Mouse (Mus musculus) heart, embryonic 13.5 days (tissue): ENCODE data around the gene Arhgap8. TPM values are rescaled to one million over a fixed set of nuclear protein-coding genes. Genes with fewer than 3 reads are reported as not detected.
"Not testable (repeated sequence)": the region's sequence is repeated elsewhere in the genome, so short reads cannot be mapped to it uniquely, and the experiment has no call there.

ENCODE experiments used
- ATAC-seq: fragments of 200-750 bp; cut with Nextera tagmentation; 2 replicates; pipeline ENCODE4 v1.8.0; 2017; ENCODE audit warnings: moderate TSS enrichment; ENCODE audit not compliant: insufficient number of reproducible peaks, low FRiP score, low TSS enrichment; ENCODE audit errors: extremely low read depth
- H3K27ac ChIP-seq: fragments of 300-500 bp; sonication (generic); replicated peaks from 2 replicates; pipeline ENCODE4 v1.5.1; 2015; ENCODE audit warnings: moderate library complexity, mild to moderate bottlenecking, inconsistent platforms
- H3K27me3 ChIP-seq: fragments of 300-500 bp; sonication (generic); replicated peaks from 2 replicates; pipeline ENCODE4 v1.6.1; 2015; ENCODE audit warnings: mild to moderate bottlenecking, inconsistent platforms
- H3K36me3 ChIP-seq: fragments of 300-500 bp; sonication (generic); 2 replicates; pipeline ENCODE4 v1.6.1; 2015; ENCODE audit warnings: mild to moderate bottlenecking, inconsistent platforms
- H3K4me1 ChIP-seq: fragments of 300-500 bp; sonication (generic); 2 replicates; pipeline ENCODE4 v1.6.1; 2015; ENCODE audit warnings: inconsistent platforms
- H3K4me2 ChIP-seq: fragments of 300-500 bp; sonication (generic); 2 replicates; pipeline ENCODE4 v1.6.1; 2015; ENCODE audit warnings: inconsistent platforms, mild to moderate bottlenecking, moderate library complexity
- H3K4me3 ChIP-seq: fragments of 300-500 bp; sonication (generic); 2 replicates; pipeline ENCODE4 v1.5.1; 2015; ENCODE audit warnings: moderate library complexity, mild to moderate bottlenecking, inconsistent platforms
- H3K9ac ChIP-seq: fragments of 300-500 bp; sonication (generic); 2 replicates; pipeline ENCODE4 v1.6.1; 2015; ENCODE audit warnings: inconsistent platforms, mild to moderate bottlenecking, moderate library complexity
- H3K9me3 ChIP-seq: fragments of 300-500 bp; sonication (generic); 2 replicates; pipeline ENCODE4 v1.6.1; 2016; ENCODE audit warnings: inconsistent platforms
- WGBS: fragments of 180-500 bp; shearing (Covaris S2); methylation state at CpG from one replicate; pipeline ENCODE4 v1.1.7; 2015; ENCODE audit warnings: mixed read lengths; 5-methylcytosine and 5-hydroxymethylcytosine counted together
- polyA plus RNA-seq: library from polyadenylated mRNA; unstranded; fragments of >200 nt; fragmentation: Nextera tagmentation; extraction: Ambion mirVana; gene quantifications from 2 replicates; pipeline ENCODE4 v1.2.1, GENCODE M21; 2015

Gene Arhgap8
- polyA plus RNA-seq, 1 experiment from 2014 or later, result 5.5 TPM

DNA sequence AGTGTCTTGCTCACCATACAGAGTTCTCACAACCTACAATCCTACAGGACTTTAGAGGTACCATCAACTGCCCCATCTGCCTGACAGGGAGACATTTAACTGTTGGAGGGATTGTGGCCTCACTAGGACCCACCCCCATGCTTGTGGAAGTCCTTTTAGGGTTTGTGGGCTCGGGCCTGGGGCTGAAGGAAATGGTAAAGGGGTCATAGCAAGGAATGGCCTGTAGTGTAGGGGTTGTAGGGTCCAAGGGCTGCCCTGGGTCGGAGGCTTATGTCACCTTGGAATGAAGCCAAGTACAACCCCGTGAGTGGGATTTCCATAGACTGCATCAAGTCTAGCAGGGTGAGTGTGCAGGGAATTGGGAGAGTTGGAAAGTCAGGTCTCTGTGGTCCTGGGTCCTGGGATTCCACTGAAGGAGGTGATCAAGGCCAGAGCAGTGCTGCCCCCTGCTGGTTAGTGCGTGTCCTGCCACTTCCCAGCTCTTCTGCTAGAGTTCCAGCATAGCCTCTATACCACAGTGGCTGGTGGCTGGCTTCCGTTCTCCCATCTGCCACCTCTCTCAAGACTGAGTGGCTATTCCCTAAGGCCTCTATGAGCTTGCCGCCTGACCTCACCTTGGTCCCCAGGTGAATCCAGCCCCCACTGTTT lies 19.6 kb upstream of the Arhgap8 start:
- Histone ChIP-seq H3K27me3 (no peaks in the 10 kb centered on the region), H3K4me2 (no peak overlapping the region), H3K9me3 (no peaks in the 10 kb centered on the region), H3K27ac (no peak overlapping the region), H3K4me3 (no peak overlapping the region), H3K36me3 (peaks cover 63% of the 10 kb centered on the region), H3K9ac (no peak overlapping the region), H3K4me1 (peaks cover 28% of the 10 kb centered on the region)
- no peak for ATAC-seq
- WGBS, result 48% methylated on average over 6 of the region's 6 CpGs

DNA sequence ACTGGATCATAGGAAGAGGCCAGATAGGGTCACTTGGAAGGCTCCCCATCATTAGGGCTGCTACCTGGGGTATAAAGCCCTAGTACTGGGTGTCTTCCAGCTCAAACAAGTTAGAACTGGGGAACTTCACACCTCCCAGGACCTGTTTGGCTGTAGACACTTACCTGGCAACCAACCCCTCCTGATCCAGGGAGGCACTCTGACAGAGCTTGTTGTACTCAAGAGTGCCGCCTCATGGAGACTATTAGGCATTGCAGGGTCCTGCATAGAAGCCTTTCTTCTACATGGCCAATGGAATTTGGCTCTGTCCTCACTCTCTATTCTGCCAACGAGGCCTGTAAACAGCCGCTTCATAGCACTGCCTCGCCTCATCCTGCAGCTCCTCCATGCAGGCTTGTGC lies 17.9 kb upstream of the Arhgap8 start:
- no peaks in the 10 kb centered on the region for H3K9me3 ChIP-seq
- no peak overlapping the region for H3K27ac ChIP-seq
- no peak overlapping the region for H3K9ac ChIP-seq
- WGBS, result 21% methylated on average over 4 of the region's 4 CpGs
- H3K27me3 ChIP-seq, result no peaks in the 10 kb centered on the region
- peaks cover 14% of the 10 kb centered on the region for H3K4me1 ChIP-seq
- ATAC-seq, result no peak
- H3K36me3 ChIP-seq, result peaks cover 51% of the 10 kb centered on the region
- H3K4me3 ChIP-seq, result no peak overlapping the region
- no peak overlapping the region for H3K4me2 ChIP-seq

DNA sequence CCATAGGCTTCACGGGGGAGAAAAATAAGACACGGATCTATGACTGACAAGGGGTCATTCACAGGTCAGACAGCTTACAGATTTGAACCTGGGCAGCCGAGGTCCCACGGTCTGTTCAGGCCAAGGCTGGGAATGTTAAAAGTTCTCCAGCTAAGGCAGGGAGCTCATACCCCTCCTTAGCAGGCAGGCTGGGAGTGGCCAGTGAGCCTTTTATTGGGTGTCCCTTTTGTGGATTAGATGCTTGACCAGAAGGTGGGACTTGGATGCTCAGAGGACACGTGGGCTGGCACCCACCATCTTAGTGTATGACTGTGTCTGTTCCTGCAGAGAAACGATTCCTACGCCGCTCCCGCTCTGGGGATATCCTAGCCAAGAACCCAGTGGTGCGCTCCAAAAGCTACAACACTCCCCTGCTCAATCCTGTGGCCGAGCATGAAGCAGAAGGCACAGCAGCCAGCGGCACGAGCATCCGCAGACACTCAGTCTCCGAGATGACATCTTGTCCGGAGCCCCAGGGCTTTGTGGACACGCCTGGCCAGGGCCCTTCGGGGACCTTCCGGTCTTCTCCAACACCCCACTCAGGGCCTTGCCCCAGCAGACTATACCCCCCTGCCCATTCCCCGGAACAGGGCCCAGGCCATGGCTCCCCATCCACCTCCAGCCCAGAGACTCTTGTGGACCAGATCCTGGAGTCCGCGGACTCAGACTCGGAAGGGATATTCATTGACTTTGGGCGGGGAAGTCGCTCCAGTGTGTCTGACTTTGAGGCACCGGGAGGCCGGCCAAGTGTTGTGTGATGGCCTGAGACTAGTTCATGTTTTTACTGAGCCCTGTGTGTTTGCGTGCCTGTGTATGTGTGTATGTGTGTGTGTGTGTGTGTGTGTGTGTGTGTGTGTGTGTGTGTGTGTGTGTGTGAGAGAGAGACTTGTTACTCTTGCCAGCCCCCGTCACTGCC lies 17.2 kb upstream of the Arhgap8 start:
- H3K4me2 ChIP-seq, result no peak overlapping the region
- peaks cover 49% of the 10 kb centered on the region for H3K36me3 ChIP-seq
- no peaks in the 10 kb centered on the region for H3K27me3 ChIP-seq
- H3K27ac ChIP-seq, result no peak overlapping the region
- peaks cover 11% of the 10 kb centered on the region for H3K4me1 ChIP-seq
- no peak overlapping the region for H3K4me3 ChIP-seq
- H3K9me3 ChIP-seq, result no peaks in the 10 kb centered on the region
- 83% methylated on average over 29 of the region's 29 CpGs for WGBS
- H3K9ac ChIP-seq, result no peak overlapping the region
- ATAC-seq, result no peak

DNA sequence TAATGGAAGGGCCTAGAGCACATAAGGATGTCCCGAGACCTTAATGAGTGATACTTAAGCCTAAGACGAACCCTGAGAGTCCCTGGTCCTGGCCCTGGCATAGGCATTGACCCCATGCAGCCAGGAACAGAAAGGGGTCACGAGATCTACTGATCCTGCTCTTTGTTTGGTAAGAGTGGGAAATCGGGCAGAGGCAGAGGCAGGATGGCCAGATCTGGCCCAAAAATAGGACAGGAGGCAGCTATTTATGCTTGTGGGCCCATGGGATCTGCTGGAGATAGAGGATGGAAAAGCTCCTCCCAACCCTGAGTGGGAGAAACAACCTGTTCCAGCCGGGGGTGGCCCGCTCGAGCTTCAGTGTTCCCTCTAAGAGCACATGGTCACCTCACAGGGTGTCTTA lies 15.9 kb upstream of the Arhgap8 start:
- H3K27me3 ChIP-seq, result no peaks in the 10 kb centered on the region
- H3K9ac ChIP-seq, result no peak overlapping the region
- H3K4me3 ChIP-seq, result no peak overlapping the region
- ATAC-seq, result no peak
- no peak overlapping the region for H3K4me2 ChIP-seq
- H3K27ac ChIP-seq, result no peak overlapping the region
- H3K36me3 ChIP-seq, result peaks cover 45% of the 10 kb centered on the region
- no peaks in the 10 kb centered on the region for H3K9me3 ChIP-seq
- 75% methylated on average over 7 of the region's 7 CpGs for WGBS
- H3K4me1 ChIP-seq, result peaks cover 8% of the 10 kb centered on the region; the same call in 1 of the 2 replicates

DNA sequence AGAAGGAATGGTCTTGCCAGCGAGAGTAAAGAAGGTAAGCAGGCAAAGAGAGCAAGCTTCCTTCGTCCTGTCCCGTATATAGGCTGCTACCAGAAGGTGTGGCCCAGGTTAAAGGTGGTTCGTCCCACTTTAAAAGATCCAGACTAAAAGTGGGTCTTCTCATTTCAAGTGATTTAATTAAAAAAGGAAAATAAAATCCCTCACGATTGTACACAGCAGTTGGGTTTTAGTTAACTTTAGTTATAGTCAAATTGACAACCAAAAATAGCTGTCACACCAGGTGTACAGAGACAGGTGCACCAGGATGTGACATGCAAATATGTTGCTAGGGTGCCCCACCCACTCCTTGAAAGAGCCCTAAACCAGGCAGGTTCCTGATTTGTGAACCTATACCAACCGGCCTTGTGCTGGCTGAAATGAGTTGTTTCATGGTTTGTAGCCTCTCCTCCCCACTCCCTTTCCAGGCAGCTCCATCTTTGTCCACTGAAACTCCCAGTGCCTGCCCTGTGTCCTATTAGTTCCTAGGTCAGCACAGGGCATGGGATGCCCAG lies 14.4 kb upstream of the Arhgap8 start:
- Histone ChIP-seq H3K4me2 (no peak overlapping the region), H3K4me1 (peaks cover 8% of the 10 kb centered on the region; the same call in 1 of the 2 replicates), H3K4me3 (no peak overlapping the region), H3K9me3 (no peaks in the 10 kb centered on the region), H3K27ac (no peak overlapping the region), H3K27me3 (no peaks in the 10 kb centered on the region), H3K9ac (no peak overlapping the region), H3K36me3 (peaks cover 31% of the 10 kb centered on the region)
- no peak for ATAC-seq
- WGBS, result 80% methylated on average over 6 of the region's 6 CpGs

DNA sequence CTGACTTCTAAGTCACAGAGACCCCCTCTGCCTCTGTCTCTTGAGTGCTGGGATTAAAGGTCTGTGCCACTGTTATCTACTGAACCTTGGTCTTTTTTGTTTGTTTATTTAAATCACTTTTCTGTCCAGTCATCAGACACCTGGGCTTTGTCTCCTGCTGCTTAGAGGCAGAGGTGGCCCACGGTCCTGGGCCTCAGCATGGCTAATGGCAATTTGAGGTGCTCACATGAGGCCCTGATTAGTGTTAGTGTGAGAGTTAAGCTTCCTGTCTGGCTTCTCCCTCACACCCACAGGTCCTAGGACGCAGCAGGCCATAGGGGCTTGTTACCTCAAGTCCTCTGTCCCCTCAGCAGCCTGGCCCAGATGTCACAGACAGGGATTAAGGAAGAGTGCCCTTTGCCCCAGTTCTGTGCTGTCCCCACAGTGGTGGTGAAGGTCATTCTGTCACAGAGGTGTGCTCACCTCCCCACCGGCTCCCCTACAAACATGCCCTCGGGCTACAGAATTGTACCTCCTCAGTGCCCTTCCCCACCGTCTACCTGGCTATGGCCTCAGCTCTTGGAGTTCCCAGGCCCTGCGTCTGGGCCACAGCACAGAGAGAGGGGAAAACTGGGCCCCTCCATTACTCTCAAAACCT lies 12.8 kb upstream of the Arhgap8 start:
- Histone ChIP-seq H3K4me2 (no peak overlapping the region), H3K27ac (no peak overlapping the region), H3K9ac (no peak overlapping the region), H3K9me3 (no peaks in the 10 kb centered on the region), H3K4me1 (peaks cover 8% of the 10 kb centered on the region; the same call in 1 of the 2 replicates), H3K4me3 (no peak overlapping the region), H3K27me3 (no peaks in the 10 kb centered on the region), H3K36me3 (peaks cover 21% of the 10 kb centered on the region)
- no peak for ATAC-seq
- WGBS, result 57% methylated on average over 6 of the region's 6 CpGs

DNA sequence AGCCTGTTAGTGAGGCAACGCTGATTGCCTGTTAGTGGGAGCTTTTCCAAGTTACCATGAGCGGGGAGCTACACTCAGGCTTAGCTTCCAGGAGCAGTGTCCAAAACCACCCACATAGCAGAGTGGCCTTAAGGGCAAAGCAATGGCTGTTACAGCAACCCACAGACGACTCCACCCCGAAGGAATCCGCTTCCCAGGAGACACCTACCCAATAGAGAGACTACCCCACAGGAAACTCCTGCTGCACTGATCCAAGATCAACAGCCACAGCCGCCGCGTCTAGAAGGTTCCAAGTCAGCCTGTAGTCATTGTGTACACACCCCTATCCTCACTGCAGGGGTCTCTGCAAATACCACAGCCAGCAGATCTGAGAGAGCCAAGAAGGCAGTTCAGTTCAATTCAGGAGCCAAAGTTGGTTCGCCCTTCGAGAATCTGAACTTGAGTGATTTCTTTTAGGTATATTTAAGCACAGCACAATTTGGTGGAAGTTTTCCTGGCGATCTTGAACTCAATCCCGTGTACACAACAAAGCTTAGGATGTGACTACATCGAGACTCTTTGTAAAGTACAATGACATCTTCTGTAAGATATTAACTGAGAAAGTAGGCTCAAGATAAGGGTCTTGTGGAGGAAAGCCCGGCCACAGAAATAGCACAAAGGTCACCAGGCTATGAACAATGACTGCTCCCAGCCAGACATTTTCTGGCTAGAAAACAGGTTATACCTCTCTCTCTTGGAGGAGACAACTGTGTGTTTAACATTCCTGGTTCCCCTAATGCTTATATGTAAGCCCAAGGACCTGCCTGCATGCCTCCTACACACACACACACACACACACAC lies 7.1 kb upstream of the Arhgap8 start:
- H3K4me2 ChIP-seq, result 0 out of 2 replicates have a peak overlapping the region, but pooled peaks have one; percentile 2
- WGBS, result 42% methylated on average over 14 of the region's 14 CpGs
- no peaks in the 10 kb centered on the region for H3K36me3 ChIP-seq
- H3K27me3 ChIP-seq, result no peaks in the 10 kb centered on the region
- H3K9ac ChIP-seq, result no peak overlapping the region
- H3K9me3 ChIP-seq, result no peaks in the 10 kb centered on the region
- no peak overlapping the region for H3K4me3 ChIP-seq
- H3K27ac ChIP-seq, result peak overlapping the region; percentile 86
- peaks cover 36% of the 10 kb centered on the region for H3K4me1 ChIP-seq
- ATAC-seq, result no peak

DNA sequence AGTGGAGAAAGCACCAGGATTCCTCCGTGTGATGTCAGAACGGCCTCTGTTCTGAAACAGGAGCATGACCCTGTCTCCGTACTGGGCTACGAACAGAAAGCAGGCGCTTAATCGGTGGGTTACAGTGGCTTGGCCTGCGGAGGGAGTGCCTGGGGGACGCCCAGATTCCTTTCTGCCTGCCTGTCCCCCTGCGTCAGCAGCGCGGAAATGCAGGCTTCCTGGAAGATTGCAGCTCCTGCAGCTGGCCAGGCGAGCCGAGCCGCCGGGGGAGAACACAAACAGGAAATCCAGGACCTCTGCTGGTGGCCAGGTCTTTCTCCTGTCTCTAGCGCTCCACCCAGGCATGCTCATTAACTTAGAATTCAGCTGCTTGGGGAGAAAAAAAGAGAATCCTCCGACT lies 5.1 kb upstream of the Arhgap8 start:
- H3K9ac ChIP-seq, result peak overlapping the region; percentile 74
- peaks cover 7% of the 10 kb centered on the region; the same call in 1 of the 2 replicates for H3K27me3 ChIP-seq
- peak overlapping the region; percentile 45 for H3K4me3 ChIP-seq
- peak; percentile 27; the same call in 1 of the 2 replicates for ATAC-seq
- H3K9me3 ChIP-seq, result no peaks in the 10 kb centered on the region
- peaks cover 40% of the 10 kb centered on the region for H3K4me1 ChIP-seq
- no peaks in the 10 kb centered on the region for H3K36me3 ChIP-seq
- peak overlapping the region; percentile 66 for H3K4me2 ChIP-seq
- H3K27ac ChIP-seq, result peak overlapping the region; percentile 86
- WGBS, result 1% methylated on average over 17 of the region's 17 CpGs

DNA sequence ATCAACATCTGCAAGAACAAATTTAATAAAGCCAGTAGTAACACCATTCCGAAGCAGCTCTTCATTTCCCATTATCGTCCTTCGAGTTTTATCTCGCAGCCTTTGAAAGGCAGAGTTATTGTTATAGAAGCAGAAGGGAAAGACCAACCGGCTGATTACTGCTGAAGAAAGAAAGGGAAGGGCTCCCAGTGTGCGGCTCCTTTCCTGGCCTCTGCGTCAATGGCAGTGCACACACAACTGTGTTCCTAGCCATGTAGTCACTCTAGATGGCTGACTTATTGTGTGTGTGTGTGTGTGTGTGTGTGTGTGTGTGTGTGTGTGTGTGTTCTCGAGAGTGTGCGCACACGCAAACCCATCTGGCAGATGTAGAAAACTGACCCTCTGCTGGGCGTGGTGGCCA lies 4.7 kb upstream of the Arhgap8 start:
- peaks cover 7% of the 10 kb centered on the region; the same call in 1 of the 2 replicates for H3K27me3 ChIP-seq
- H3K36me3 ChIP-seq, result no peaks in the 10 kb centered on the region
- no peak for ATAC-seq
- H3K4me2 ChIP-seq, result peak overlapping the region; percentile 66
- H3K27ac ChIP-seq, result peak overlapping the region; percentile 86
- peaks cover 44% of the 10 kb centered on the region for H3K4me1 ChIP-seq
- no peaks in the 10 kb centered on the region for H3K9me3 ChIP-seq
- peak overlapping the region; percentile 45 for H3K4me3 ChIP-seq
- 33% methylated on average over 11 of the region's 11 CpGs for WGBS
- H3K9ac ChIP-seq, result peak overlapping the region; percentile 74

DNA sequence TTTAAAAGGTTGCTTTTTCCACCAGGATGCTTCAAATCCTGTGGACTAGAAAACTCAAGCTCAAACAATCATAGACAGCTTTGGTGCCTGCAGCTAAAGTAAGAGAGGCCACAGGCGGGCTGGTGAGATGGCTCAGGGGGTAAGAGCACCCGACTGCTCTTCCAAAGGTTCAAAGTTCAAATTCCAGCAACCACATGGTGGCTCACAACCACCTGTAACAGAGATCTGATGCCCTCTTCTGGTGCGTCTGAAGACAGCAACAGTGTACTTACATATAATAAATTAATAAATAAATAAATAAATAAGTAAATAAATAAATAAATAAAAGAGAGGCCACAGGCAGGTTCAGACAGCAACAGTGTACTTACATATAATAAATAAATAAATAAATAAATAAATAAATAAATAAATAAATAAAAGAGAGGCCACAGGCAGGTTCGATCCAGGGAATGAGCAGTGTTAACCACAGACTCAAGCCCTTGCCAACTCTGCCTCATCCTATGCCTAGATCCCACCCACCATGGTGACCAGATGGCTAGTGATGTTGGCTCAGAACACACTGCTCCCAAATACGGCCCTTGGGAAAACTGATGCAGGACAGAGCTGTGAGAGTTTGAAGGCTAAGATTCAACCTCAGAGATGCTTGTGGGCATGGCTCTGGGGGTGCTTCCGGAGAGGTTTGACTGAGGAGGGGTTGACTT lies 2.1 kb upstream of the Arhgap8 start:
- H3K9ac ChIP-seq, H3K27me3 ChIP-seq, H3K4me3 ChIP-seq, H3K27ac ChIP-seq, ATAC-seq, H3K4me2 ChIP-seq, H3K9me3 ChIP-seq, H3K36me3 ChIP-seq: not testable (repeated sequence)
- H3K4me1 ChIP-seq, result peaks cover 47% of the 10 kb centered on the region
- 63% methylated on average over 6 of the region's 6 CpGs for WGBS
